Mouse (Mus musculus) MEL (cell line): ENCODE results near the gene Wiz. TPM values are rescaled to one million over a fixed set of nuclear protein-coding genes. Genes with fewer than 3 reads are reported as not detected.

Source experiments
- DNase-seq: peaks from one replicate; pipeline ENCODE4 v3.0.0; 2011; ENCODE audit warnings: low read depth, low spot score
- H3K27ac ChIP-seq: 2 replicates; pipeline ENCODE4 v1.5.1; 2012; ENCODE audit warnings: low read depth, mild to moderate bottlenecking, control low read depth, low read length, moderate library complexity; ENCODE audit not compliant: control insufficient read depth
- H3K27me3 ChIP-seq, 2 experiments: fragments of 150-350 bp in 1 of 2; sonication (generic) in 1 of 2; 2 replicates each; pipeline ENCODE4 v1.6.1; 2012; ENCODE audit warnings: low read length in 2 of 2, mild to moderate bottlenecking in 2 of 2, improper control_type of control experiment in 1 of 2, moderate library complexity in 1 of 2; ENCODE audit not compliant: insufficient read depth in 2 of 2, control insufficient read depth in 1 of 2
- H3K36me3 ChIP-seq, 2 experiments: 2 replicates each; pipeline ENCODE4 v1.6.1; 2012 to 2014; ENCODE audit warnings: low read length in 2 of 2, improper control_type of control experiment in 1 of 2, inconsistent platforms in 1 of 2, mild to moderate bottlenecking in 1 of 2; ENCODE audit not compliant: insufficient read depth in 2 of 2, control insufficient read depth in 1 of 2
- H3K4me1 ChIP-seq, 2 experiments: fragments of 150-350 bp in 1 of 2; sonication (generic) in 1 of 2; 2 replicates each; pipeline ENCODE4 v1.6.1; 2012; ENCODE audit warnings: low read length in 2 of 2, improper control_type of control experiment in 1 of 2, mild to moderate bottlenecking in 1 of 2; ENCODE audit not compliant: insufficient read depth in 2 of 2, control insufficient read depth in 1 of 2
- H3K4me3 ChIP-seq, 2 experiments: fragments of 150-350 bp in 1 of 2; sonication (generic) in 1 of 2; 2 replicates each; pipeline ENCODE4 v1.5.1; 2012; ENCODE audit warnings: low read depth in 2 of 2, low read length in 2 of 2, mild to moderate bottlenecking in 2 of 2, moderate library complexity in 2 of 2, control low read depth in 1 of 2, improper control_type of control experiment in 1 of 2; ENCODE audit not compliant: control insufficient read depth in 1 of 2, insufficient read depth in 1 of 2
- H3K79me2 ChIP-seq: 2 replicates; pipeline ENCODE4 v1.6.1; 2012; ENCODE audit warnings: mild to moderate bottlenecking, low read length, moderate library complexity; ENCODE audit not compliant: control insufficient read depth, poor library complexity, insufficient read depth
- H3K9ac ChIP-seq: 2 replicates; pipeline ENCODE4 v1.6.1; 2012; ENCODE audit warnings: low read depth, mild to moderate bottlenecking, control low read depth, low read length, moderate library complexity; ENCODE audit not compliant: control insufficient read depth, poor library complexity, severe bottlenecking
- H3K9me3 ChIP-seq: fragments of 150-350 bp; sonication (generic); replicated peaks from 2 replicates; pipeline ENCODE4 v1.6.1; 2012; ENCODE audit warnings: mild to moderate bottlenecking, low read length, improper control_type of control experiment, moderate library complexity; ENCODE audit not compliant: insufficient read depth
- BHLHE40 ChIP-seq: IDR thresholded peaks from 2 replicates; pipeline ENCODE4 v1.6.1; 2012; ENCODE audit warnings: low read depth, mild to moderate bottlenecking, inconsistent platforms, low read length, improper control_type of control experiment, borderline replicate concordance
- CHD1 ChIP-seq: IDR thresholded peaks from 2 replicates; pipeline ENCODE4 v1.6.1; 2012; ENCODE audit warnings: low read depth, mild to moderate bottlenecking, inconsistent platforms, low read length, improper control_type of control experiment
- CHD2 ChIP-seq: IDR thresholded peaks from 2 replicates; pipeline ENCODE4 v1.6.1; 2011; ENCODE audit warnings: low read length, improper control_type of control experiment
- ELF1 ChIP-seq: IDR thresholded peaks from 2 replicates; pipeline ENCODE4 v1.6.1; 2014; ENCODE audit warnings: low read depth, mild to moderate bottlenecking, inconsistent platforms, low read length, improper control_type of control experiment, moderate library complexity
- EP300 ChIP-seq, 2 experiments: IDR thresholded peaks; 2 replicates each; pipeline ENCODE4 v1.6.1; 2011; ENCODE audit warnings: improper control_type of control experiment in 2 of 2, low read length in 2 of 2, low read depth in 1 of 2, mild to moderate bottlenecking in 1 of 2
- ETS1 ChIP-seq: IDR thresholded peaks from 2 replicates; pipeline ENCODE4 v1.6.1; 2012; ENCODE audit warnings: low read depth, mild to moderate bottlenecking, inconsistent platforms, low read length, improper control_type of control experiment, moderate library complexity
- GABPA ChIP-seq: IDR thresholded peaks from 2 replicates; pipeline ENCODE4 v1.6.1; 2012; ENCODE audit warnings: low read depth, mild to moderate bottlenecking, inconsistent platforms, low read length, improper control_type of control experiment, moderate library complexity
- GATA1 ChIP-seq: IDR thresholded peaks from 2 replicates; pipeline ENCODE4 v1.6.1; 2011; ENCODE audit warnings: low read depth, low read length, improper control_type of control experiment
- JUND ChIP-seq: IDR thresholded peaks from 2 replicates; pipeline ENCODE4 v1.6.1; 2011; ENCODE audit warnings: low read depth, mild to moderate bottlenecking, improper control_type of control experiment, low read length
- KAT2A ChIP-seq: conservative IDR thresholded peaks from 2 replicates; pipeline ENCODE4 v1.6.1; 2012; ENCODE audit warnings: low read depth, low read length, improper control_type of control experiment, inconsistent platforms
- MAFK ChIP-seq: IDR thresholded peaks from 2 replicates; pipeline ENCODE4 v1.6.1; 2011; ENCODE audit warnings: low read depth, mild to moderate bottlenecking, low read length, improper control_type of control experiment, borderline replicate concordance
- MAX ChIP-seq: IDR thresholded peaks from 2 replicates; pipeline ENCODE4 v1.6.1; 2011; ENCODE audit warnings: low read length, improper control_type of control experiment
- MAZ ChIP-seq: IDR thresholded peaks from 2 replicates; pipeline ENCODE4 v1.6.1; 2012; ENCODE audit warnings: low read depth, mild to moderate bottlenecking, inconsistent platforms, low read length, improper control_type of control experiment
- MEF2A ChIP-seq: IDR thresholded peaks from 2 replicates; pipeline ENCODE4 v1.6.1; 2014; ENCODE audit warnings: low read depth, mild to moderate bottlenecking, inconsistent platforms, low read length, improper control_type of control experiment; ENCODE audit not compliant: poor library complexity, insufficient replicate concordance, severe bottlenecking; ENCODE audit errors: extremely low read depth
- MXI1 ChIP-seq: IDR thresholded peaks from 2 replicates; pipeline ENCODE4 v1.6.1; 2011; ENCODE audit warnings: mild to moderate bottlenecking, low read depth, low read length, improper control_type of control experiment
- NRF1 ChIP-seq: IDR thresholded peaks from 2 replicates; pipeline ENCODE4 v1.6.1; 2014; ENCODE audit warnings: low read depth, mild to moderate bottlenecking, inconsistent platforms, low read length, improper control_type of control experiment, moderate library complexity; ENCODE audit not compliant: poor library complexity, insufficient read depth, severe bottlenecking
- POLR2A ChIP-seq, 2 experiments: IDR thresholded peaks; 2 replicates each; pipeline ENCODE4 v1.6.1; 2011 to 2012; ENCODE audit warnings: low read length in 2 of 2, mild to moderate bottlenecking in 2 of 2, control low read depth in 1 of 2, improper control_type of control experiment in 1 of 2, low read depth in 1 of 2, moderate library complexity in 1 of 2; ENCODE audit not compliant: control insufficient read depth in 1 of 2, insufficient read depth in 1 of 2, poor library complexity in 1 of 2
- RCOR1 ChIP-seq: IDR thresholded peaks from 2 replicates; pipeline ENCODE4 v1.6.1; 2012; ENCODE audit warnings: low read depth, mild to moderate bottlenecking, inconsistent platforms, low read length, improper control_type of control experiment
- SIN3A ChIP-seq: IDR thresholded peaks from 2 replicates; pipeline ENCODE4 v1.6.1; 2012; ENCODE audit warnings: low read length, improper control_type of control experiment, inconsistent platforms
- TAL1 ChIP-seq: IDR thresholded peaks from 2 replicates; pipeline ENCODE4 v1.6.1; 2012; ENCODE audit warnings: mild to moderate bottlenecking, inconsistent platforms, low read length, moderate library complexity, mixed read lengths
- TBP ChIP-seq: IDR thresholded peaks from 2 replicates; pipeline ENCODE4 v1.8.0; 2011; ENCODE audit warnings: low read depth, low read length, improper control_type of control experiment
- TCF12 ChIP-seq: IDR thresholded peaks from 2 replicates; pipeline ENCODE4 v1.6.1; 2014; ENCODE audit warnings: low read depth, mild to moderate bottlenecking, inconsistent platforms, low read length, improper control_type of control experiment, moderate library complexity
- UBTF ChIP-seq: IDR thresholded peaks from 2 replicates; pipeline ENCODE4 v1.6.1; 2012; ENCODE audit warnings: low read depth, mild to moderate bottlenecking, inconsistent platforms, low read length, improper control_type of control experiment, moderate library complexity, borderline replicate concordance; ENCODE audit not compliant: insufficient read depth
- ZC3H11A ChIP-seq: IDR thresholded peaks from 2 replicates; pipeline ENCODE4 v1.6.1; 2012; ENCODE audit warnings: low read depth, mild to moderate bottlenecking, inconsistent platforms, low read length, improper control_type of control experiment
- ZKSCAN1 ChIP-seq: IDR thresholded peaks from 2 replicates; pipeline ENCODE4 v1.6.1; 2012; ENCODE audit warnings: low read depth, mild to moderate bottlenecking, inconsistent platforms, low read length, improper control_type of control experiment, moderate library complexity
- ZNF384 ChIP-seq: IDR thresholded peaks from 2 replicates; pipeline ENCODE4 v1.6.1; 2012; ENCODE audit warnings: low read depth, mild to moderate bottlenecking, inconsistent platforms, low read length, improper control_type of control experiment
- polyA plus RNA-seq, 2 experiments: library from polyadenylated mRNA; stranded (reverse) in 1 of 2; unstranded in 1 of 2; fragments of >175 nt in 1 of 2; fragments of >200 nt in 1 of 2; gene quantifications; 2 replicates each; pipeline versions ENCODE4 v1.2.1 to v1.2.4; 2012; ENCODE audit warnings: low replicate concordance in 2 of 2, low read depth in 1 of 2; ENCODE audit not compliant: insufficient read length in 2 of 2, insufficient read depth in 1 of 2, missing spikeins in 1 of 2
- total RNA-seq: library from RNA; depleted of rRNA; stranded (reverse); fragments of 300-350 nt; gene quantifications from 2 replicates; pipeline ENCODE4 v1.2.3, GENCODE M21; 2012

Wiz gene
- total and polyA plus RNA-seq, 3 experiments: 4.4 to 44.1 TPM; not detected in 1

GRCm38 (mm10) chr17:32327501-32327900, 61.7 kb downstream of the Wiz start:
- TF ChIP-seq BHLHE40 (no peak), ZKSCAN1 (no peak), GATA1 (no peak), MXI1 (no peak), MEF2A (no peak), CHD2 (no peak), JUND (no peak), POLR2A (IDR thresholded peaks at IDR 0.05; ENCODE audit: control insufficient read depth in 1 of 2, insufficient read depth in 1 of 2, low read depth in 1 of 2, low read length in 2 of 2, poor library complexity in 1 of 2) (no peak), UBTF (no peak)
- H3K9me3 ChIP-seq: no peaks in the 10 kb centered on the region
- H3K36me3 ChIP-seq: peaks cover 0 to 8% of the 10 kb centered on the region in 2 experiments; a peak in 2 of 4 replicates

GRCm38 (mm10) chr17:32322809-32323208, 66.4 kb downstream of the Wiz start:
- no peak overlapping the region for H3K9ac ChIP-seq

More at GRCm38 (mm10) chr17:32327501-32327900, 61.7 kb downstream of the Wiz start:
- no peak overlapping the region for H3K9ac ChIP-seq
- H3K79me2 ChIP-seq: no peaks in the 10 kb centered on the region
- H3K27me3 ChIP-seq: no peaks in the 10 kb centered on the region
- H3K4me3 ChIP-seq: no peak overlapping the region
- H3K27ac ChIP-seq: no peak overlapping the region
- DNase-seq: no peak
- H3K4me1 ChIP-seq: no peaks in the 10 kb centered on the region

GRCm38 (mm10) chr17:32321836-32322235, 67.4 kb downstream of the Wiz start:
- peaks cover 7 to 14% of the 10 kb centered on the region in 2 experiments; a peak in 3 of 4 replicates for H3K36me3 ChIP-seq
- H3K79me2 ChIP-seq: peaks cover 43% of the 10 kb centered on the region
- no peaks in the 10 kb centered on the region for H3K27me3 ChIP-seq
- no peak for DNase-seq
- H3K27ac ChIP-seq: peak overlapping the region; percentile 5; the same call in 1 of the 2 replicates
- H3K9me3 ChIP-seq: no peaks in the 10 kb centered on the region
- H3K4me3 ChIP-seq: peak overlapping the region; percentile 65 to 67
- H3K9ac ChIP-seq: peak overlapping the region; percentile 78
- peaks cover 2 to 10% of the 10 kb centered on the region in 2 experiments; a peak in 2 of 4 replicates for H3K4me1 ChIP-seq
- TF ChIP-seq KAT2A (no peak), ETS1 (no peak), JUND (no peak), TAL1 (no peak), ZNF384 (no peak), ELF1 (no peak), ZC3H11A (no peak), RCOR1 (no peak), MEF2A (no peak), TBP (no peak), MAZ (no peak), GABPA (no peak), TCF12 (no peak), SIN3A (no peak), POLR2A (IDR thresholded peaks at IDR 0.05; ENCODE audit: control insufficient read depth in 1 of 2, insufficient read depth in 1 of 2, low read depth in 1 of 2, low read length in 2 of 2, poor library complexity in 1 of 2) (no peak)

More at GRCm38 (mm10) chr17:32322809-32323208, 66.4 kb downstream of the Wiz start:
- no peak overlapping the region for H3K27ac ChIP-seq
- TF ChIP-seq ETS1 (no peak), EP300 (IDR thresholded peaks at IDR 0.05; ENCODE audit: low read depth in 1 of 2, low read length in 2 of 2) (no peak), TBP (no peak), MAX (no peak), UBTF (no peak), RCOR1 (no peak), MAFK (no peak), ZNF384 (no peak), GATA1 (no peak), BHLHE40 (no peak), NRF1 (no peak), CHD1 (no peak)
- DNase-seq: no peak
- H3K36me3 ChIP-seq: peaks cover 4 to 14% of the 10 kb centered on the region in 2 experiments; a peak in 3 of 4 replicates
- no peak overlapping the region for H3K4me3 ChIP-seq
- H3K4me1 ChIP-seq: peaks cover 2 to 10% of the 10 kb centered on the region in 2 experiments; a peak in 2 of 4 replicates
- no peaks in the 10 kb centered on the region for H3K27me3 ChIP-seq
- H3K79me2 ChIP-seq: peaks cover 35% of the 10 kb centered on the region
- no peaks in the 10 kb centered on the region for H3K9me3 ChIP-seq
